Mouse (Mus musculus) adrenal gland, adult 2 months (tissue): Measurements from ENCODE around the gene Coil. TPM values are rescaled to one million over a fixed set of nuclear protein-coding genes. Genes with fewer than 3 reads are reported as not detected.
A peak's percentile ranks its signal among the peaks of the same experiment; 100 is the strongest.

ENCODE experiments used
- DNase-seq: peaks from one replicate; pipeline ENCODE4 v3.0.0; 2021
- polyA plus RNA-seq: library from polyadenylated mRNA; depleted of rRNA; stranded (reverse); fragments of >200 nt; gene quantifications from 2 replicates; pipeline ENCODE4 v1.2.3, GENCODE M21; 2012
- total RNA-seq, 2 experiments: library from RNA; stranded (reverse); gene quantifications; 2 replicates each; pipeline ENCODE4 v1.2.3; 2021

Coil gene
- total and polyA plus RNA-seq, 3 experiments, result 4.8 to 9.6 (median 8.4) TPM

- no peak for DNase-seq
These were observed 35.4 kb downstream of the Coil start for GRCm38 (mm10) chr11:89005473-89005872.

- no peak for DNase-seq
These were observed 36.4 kb downstream of the Coil start for GRCm38 (mm10) chr11:89006404-89006803.

- peak; percentile 51 for DNase-seq
These were observed 37.5 kb downstream of the Coil start for GRCm38 (mm10) chr11:89007582-89007981.

- no peak for DNase-seq
These were observed 39.0 kb downstream of the Coil start for GRCm38 (mm10) chr11:89009066-89009465.

GRCm38 (mm10) chr11:89009496-89009895 lies 39.4 kb downstream of the Coil start:
- DNase-seq, result no peak

GRCm38 (mm10) chr11:89012241-89012640 lies 42.2 kb downstream of the Coil start:
- DNase-seq, result no peak

GRCm38 (mm10) chr11:89017514-89018182 lies 47.6 kb downstream of the Coil start:
- no peak for DNase-seq

- peak; percentile 74 for DNase-seq
These were observed 50.7 kb downstream of the Coil start for GRCm38 (mm10) chr11:89020681-89021305.

GRCm38 (mm10) chr11:89021687-89022086 lies 51.6 kb downstream of the Coil start:
- DNase-seq, result peak; percentile 65

- no peak for DNase-seq
These were observed 52.2 kb downstream of the Coil start for GRCm38 (mm10) chr11:89022120-89022731.

GRCm38 (mm10) chr11:89023477-89023876 lies 53.4 kb downstream of the Coil start:
- DNase-seq, result peak; percentile 63

- peak; percentile 93 for DNase-seq
These were observed 54.3 kb downstream of the Coil start for GRCm38 (mm10) chr11:89024181-89024881.

GRCm38 (mm10) chr11:89025603-89026002 lies 55.6 kb downstream of the Coil start:
- DNase-seq, result no peak

- peak; percentile 57 for DNase-seq
These were observed 56.1 kb downstream of the Coil start for GRCm38 (mm10) chr11:89026117-89026516.

- no peak for DNase-seq
These were observed 57.9 kb downstream of the Coil start for GRCm38 (mm10) chr11:89027955-89028361.

- DNase-seq, result no peak
These were observed 58.9 kb downstream of the Coil start for GRCm38 (mm10) chr11:89028871-89029405.

- DNase-seq, result no peak
These were observed 60.5 kb downstream of the Coil start for GRCm38 (mm10) chr11:89030552-89030951.

GRCm38 (mm10) chr11:89031189-89031588 lies 61.1 kb downstream of the Coil start:
- DNase-seq, result no peak

GRCm38 (mm10) chr11:89034592-89034991 lies 64.5 kb downstream of the Coil start:
- no peak for DNase-seq

- no peak for DNase-seq
These were observed 65.5 kb downstream of the Coil start for GRCm38 (mm10) chr11:89035552-89035951.

GRCm38 (mm10) chr11:89038496-89038895 lies 68.4 kb downstream of the Coil start:
- DNase-seq, result peak; percentile 46

- DNase-seq, result peak; percentile 66
These were observed 69.3 kb downstream of the Coil start for GRCm38 (mm10) chr11:89039325-89039724.
